Mouse (Mus musculus): ENCODE results near the gene Pde9a. TPM values are rescaled to one million over a fixed set of nuclear protein-coding genes. Genes with fewer than 3 reads are reported as not detected.

The Pde9a gene
- total RNA-seq, 2 experiments from 2014 or later: 23.5 to 24.8 TPM

Other genes starting within 250 kb of the Pde9a start
- gene Tff2, start 241.9 kb upstream of the Pde9a start, total RNA-seq (2021): not detected
- not detected for gene Tff1, start 220.9 kb upstream of the Pde9a start, total RNA-seq (2021)
- gene Tmprss3, start 187.2 kb upstream of the Pde9a start, total RNA-seq (2021): under 1 TPM in 1 of 2 experiments, not detected in 1; 0.14 TPM
- not detected for gene Ubash3a, start 178.3 kb upstream of the Pde9a start, total RNA-seq (2021)
- gene Rsph1, start 108.8 kb upstream of the Pde9a start, total RNA-seq (2021): 10 to 100 TPM; 16.7 to 17.7 TPM
- 1 to 10 TPM; 6.7 to 9.9 TPM for gene Slc37a1, start 99.4 kb upstream of the Pde9a start, total RNA-seq (2021)
- gene Wdr4, start 133.8 kb downstream of the Pde9a start, total RNA-seq (2021): 10 to 100 TPM; 25.4 to 25.6 TPM
- gene Ndufv3, start 133.9 kb downstream of the Pde9a start, total RNA-seq (2021): 100 to 1,000 TPM; 265 to 268 TPM
- 10 to 100 TPM; 14.7 to 20.0 TPM for gene Pknox1, start 178.5 kb downstream of the Pde9a start, total RNA-seq (2021)